Mouse (Mus musculus): ENCODE data around the gene Dynlt1c. TPM values are rescaled to one million over a fixed set of nuclear protein-coding genes. Genes with fewer than 3 reads are reported as not detected.
"Not testable (repeated sequence)": the region's sequence is repeated elsewhere in the genome, so short reads cannot be mapped to it uniquely, and the experiment has no call there.

Gene Dynlt1c
- 42.8 and 43.4 TPM in 2 replicates for polyA plus RNA-seq (2014; fragmentation: Nextera tagmentation; extraction: Ambion mirVana)

- H3K9me3 ChIP-seq (ENCODE audit: control insufficient read depth, low read length); H3K27me3 ChIP-seq (ENCODE audit: control insufficient read depth, insufficient read depth, low read length); H3K4me1 ChIP-seq (ENCODE audit: control insufficient read depth, insufficient read depth, low read length); H3K9ac ChIP-seq (ENCODE audit: low read depth, low read length); H3K36me3 ChIP-seq (ENCODE audit: control insufficient read depth, insufficient read depth, low read length); H3K27ac ChIP-seq (ENCODE audit: low read depth, low read length): not testable (repeated sequence)
- Histone ChIP-seq H3K4me2 (replicated peaks; ENCODE audit: low read depth, low read length) (peak within 1 kb of the TSS; percentile 37; the same call in 1 of the 2 replicates), H3K4me3 (ENCODE audit: low read length) (peak within 1 kb of the TSS; percentile 23; the same call in 1 of the 2 replicates)
- peak; percentile 98 for ATAC-seq (ENCODE audit: low FRiP score, low TSS enrichment)
- WGBS, result 13% methylated on average over 26 of the region's 40 CpGs
Observed at GRCm38 (mm10) chr17:6601204-6601911, at the start of gene Dynlt1c. Gene Dynlt1c, plus strand, starts transcription at chr17:6601671.

GRCm38 (mm10) chr17:6553798-6554197, 47.7 kb upstream of the Dynlt1c start:
- WGBS, result no CpG with 5 or more reads among the region's 4 CpGs
- H3K36me3 ChIP-seq (ENCODE audit: control insufficient read depth, insufficient read depth, low read length); H3K9ac ChIP-seq (ENCODE audit: low read depth, low read length); H3K4me2 ChIP-seq (replicated peaks; ENCODE audit: low read depth, low read length); H3K9me3 ChIP-seq (ENCODE audit: control insufficient read depth, low read length); H3K4me3 ChIP-seq (ENCODE audit: low read length); H3K4me1 ChIP-seq (ENCODE audit: control insufficient read depth, insufficient read depth, low read length); H3K27ac ChIP-seq (ENCODE audit: low read depth, low read length); H3K27me3 ChIP-seq (ENCODE audit: control insufficient read depth, insufficient read depth, low read length): not testable (repeated sequence)
- peak; percentile 88 for ATAC-seq (ENCODE audit: low FRiP score, low TSS enrichment)

DNA sequence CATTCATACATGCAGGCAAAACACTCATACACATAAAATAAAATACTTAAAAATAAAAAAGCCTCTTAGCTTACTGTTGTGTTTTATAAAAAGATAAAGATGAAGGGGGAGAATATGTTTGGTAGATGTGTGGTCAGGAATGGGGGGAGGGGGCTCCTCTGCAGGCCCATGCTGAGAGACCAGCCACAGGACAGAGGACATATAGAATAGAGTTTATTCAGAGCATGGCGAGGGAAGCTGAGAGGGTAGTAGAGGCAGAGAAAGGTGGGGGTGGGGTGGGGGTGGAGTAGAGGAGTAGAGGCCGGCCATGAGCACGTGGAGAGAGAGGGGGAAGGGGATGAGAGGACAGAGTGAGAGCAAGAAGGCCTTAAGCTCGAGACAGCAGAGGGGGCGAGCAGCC, 47.2 kb upstream of the Dynlt1c start:
- H3K36me3 ChIP-seq (ENCODE audit: control insufficient read depth, insufficient read depth, low read length); H3K4me1 ChIP-seq (ENCODE audit: control insufficient read depth, insufficient read depth, low read length); H3K27ac ChIP-seq (ENCODE audit: low read depth, low read length); H3K9me3 ChIP-seq (ENCODE audit: control insufficient read depth, low read length); H3K4me3 ChIP-seq (ENCODE audit: low read length); H3K27me3 ChIP-seq (ENCODE audit: control insufficient read depth, insufficient read depth, low read length); H3K9ac ChIP-seq (ENCODE audit: low read depth, low read length); H3K4me2 ChIP-seq (replicated peaks; ENCODE audit: low read depth, low read length): not testable (repeated sequence)
- peak; percentile 63; the same call in 1 of the 2 replicates for ATAC-seq (ENCODE audit: low FRiP score, low TSS enrichment)
- no CpG with 5 or more reads among the region's 5 CpGs for WGBS

DNA sequence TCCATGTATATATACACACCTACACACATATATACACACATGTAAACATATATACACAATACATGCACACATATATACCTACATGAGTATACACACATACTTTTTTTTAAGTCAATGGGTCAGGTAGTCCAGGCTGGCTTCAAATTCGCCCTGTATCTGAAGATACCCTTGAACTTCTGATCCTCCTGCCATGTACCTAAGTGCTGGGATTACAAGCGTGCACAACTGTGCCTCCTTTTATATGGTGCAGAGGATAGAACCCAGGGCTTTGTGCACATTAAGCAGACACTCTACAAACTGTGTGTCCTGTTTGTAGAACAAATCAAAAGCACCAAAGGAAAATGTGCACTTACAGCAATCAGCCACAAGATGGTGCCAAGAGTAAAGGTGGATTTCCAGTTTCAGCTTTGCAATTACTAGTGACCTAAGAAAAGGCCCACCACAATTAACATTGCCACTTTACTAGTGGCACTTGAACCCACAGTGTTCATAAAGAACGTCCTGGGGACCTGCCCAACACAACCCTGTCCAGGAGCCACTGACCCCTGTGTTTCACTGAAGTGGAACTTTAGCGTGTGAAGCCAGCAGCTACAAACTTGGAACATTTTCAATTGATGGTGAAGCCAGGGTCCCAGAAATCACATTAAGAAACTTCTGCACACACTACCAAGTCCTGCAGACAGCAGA, 41.9 kb upstream of the Dynlt1c start:
- H3K9me3 ChIP-seq (ENCODE audit: control insufficient read depth, low read length); H3K9ac ChIP-seq (ENCODE audit: low read depth, low read length); H3K4me1 ChIP-seq (ENCODE audit: control insufficient read depth, insufficient read depth, low read length); H3K4me3 ChIP-seq (ENCODE audit: low read length); H3K27ac ChIP-seq (ENCODE audit: low read depth, low read length); H3K27me3 ChIP-seq (ENCODE audit: control insufficient read depth, insufficient read depth, low read length); H3K4me2 ChIP-seq (replicated peaks; ENCODE audit: low read depth, low read length); H3K36me3 ChIP-seq (ENCODE audit: control insufficient read depth, insufficient read depth, low read length): not testable (repeated sequence)
- peak; percentile 56; the same call in 1 of the 2 replicates for ATAC-seq (ENCODE audit: low FRiP score, low TSS enrichment)
- no CpG with 5 or more reads among the region's 4 CpGs for WGBS

- not testable (repeated sequence) for H3K4me3 ChIP-seq (ENCODE audit: low read length); H3K9me3 ChIP-seq (ENCODE audit: control insufficient read depth, low read length); ATAC-seq (ENCODE audit: low FRiP score, low TSS enrichment); H3K9ac ChIP-seq (ENCODE audit: low read depth, low read length); H3K4me2 ChIP-seq (replicated peaks; ENCODE audit: low read depth, low read length); H3K4me1 ChIP-seq (ENCODE audit: control insufficient read depth, insufficient read depth, low read length); H3K36me3 ChIP-seq (ENCODE audit: control insufficient read depth, insufficient read depth, low read length); H3K27me3 ChIP-seq (ENCODE audit: control insufficient read depth, insufficient read depth, low read length); H3K27ac ChIP-seq (ENCODE audit: low read depth, low read length)
- 93% methylated on average over 3 of the region's 3 CpGs for WGBS
Observed at GRCm38 (mm10) chr17:6564866-6565265, 36.6 kb upstream of the Dynlt1c start.

GRCm38 (mm10) chr17:6567908-6568307, 33.6 kb upstream of the Dynlt1c start:
- not testable (repeated sequence) for H3K27me3 ChIP-seq (ENCODE audit: control insufficient read depth, insufficient read depth, low read length); H3K4me1 ChIP-seq (ENCODE audit: control insufficient read depth, insufficient read depth, low read length); H3K27ac ChIP-seq (ENCODE audit: low read depth, low read length); ATAC-seq (ENCODE audit: low FRiP score, low TSS enrichment); H3K36me3 ChIP-seq (ENCODE audit: control insufficient read depth, insufficient read depth, low read length); H3K9me3 ChIP-seq (ENCODE audit: control insufficient read depth, low read length); H3K9ac ChIP-seq (ENCODE audit: low read depth, low read length); H3K4me2 ChIP-seq (replicated peaks; ENCODE audit: low read depth, low read length); H3K4me3 ChIP-seq (ENCODE audit: low read length)
- 82% methylated on average over 3 of the region's 8 CpGs for WGBS

- not testable (repeated sequence) for H3K36me3 ChIP-seq (ENCODE audit: control insufficient read depth, insufficient read depth, low read length); H3K4me3 ChIP-seq (ENCODE audit: low read length); H3K9me3 ChIP-seq (ENCODE audit: control insufficient read depth, low read length); H3K4me2 ChIP-seq (replicated peaks; ENCODE audit: low read depth, low read length); H3K9ac ChIP-seq (ENCODE audit: low read depth, low read length); ATAC-seq (ENCODE audit: low FRiP score, low TSS enrichment); H3K4me1 ChIP-seq (ENCODE audit: control insufficient read depth, insufficient read depth, low read length); H3K27ac ChIP-seq (ENCODE audit: low read depth, low read length); H3K27me3 ChIP-seq (ENCODE audit: control insufficient read depth, insufficient read depth, low read length)
- WGBS, result 94% methylated on average over 7 of the region's 11 CpGs
Observed at GRCm38 (mm10) chr17:6571296-6571695, 30.2 kb upstream of the Dynlt1c start.

- H3K4me3 ChIP-seq (ENCODE audit: low read length); H3K27ac ChIP-seq (ENCODE audit: low read depth, low read length); H3K4me2 ChIP-seq (replicated peaks; ENCODE audit: low read depth, low read length); H3K36me3 ChIP-seq (ENCODE audit: control insufficient read depth, insufficient read depth, low read length); ATAC-seq (ENCODE audit: low FRiP score, low TSS enrichment); H3K27me3 ChIP-seq (ENCODE audit: control insufficient read depth, insufficient read depth, low read length); H3K9ac ChIP-seq (ENCODE audit: low read depth, low read length); H3K9me3 ChIP-seq (ENCODE audit: control insufficient read depth, low read length); H3K4me1 ChIP-seq (ENCODE audit: control insufficient read depth, insufficient read depth, low read length): not testable (repeated sequence)
- no CpG with 5 or more reads among the region's 1 CpGs for WGBS
Observed at GRCm38 (mm10) chr17:6572202-6572601, 29.3 kb upstream of the Dynlt1c start.

GRCm38 (mm10) chr17:6575376-6575775, 26.1 kb upstream of the Dynlt1c start:
- H3K4me2 ChIP-seq (replicated peaks; ENCODE audit: low read depth, low read length); H3K36me3 ChIP-seq (ENCODE audit: control insufficient read depth, insufficient read depth, low read length); H3K27ac ChIP-seq (ENCODE audit: low read depth, low read length); ATAC-seq (ENCODE audit: low FRiP score, low TSS enrichment); H3K4me3 ChIP-seq (ENCODE audit: low read length); H3K27me3 ChIP-seq (ENCODE audit: control insufficient read depth, insufficient read depth, low read length); H3K4me1 ChIP-seq (ENCODE audit: control insufficient read depth, insufficient read depth, low read length); H3K9me3 ChIP-seq (ENCODE audit: control insufficient read depth, low read length); H3K9ac ChIP-seq (ENCODE audit: low read depth, low read length): not testable (repeated sequence)
- 93% methylated on average over 8 of the region's 8 CpGs for WGBS
